Comparison of ENCODE assay signal across 19 mouse cellular contexts in genomic region chr8:110321446-110321845, GRCm38 (mm10). TPM values are rescaled to one million over a fixed set of nuclear protein-coding genes. Genes with fewer than 3 reads are reported as not detected.
A peak's percentile ranks its signal among the peaks of the same experiment; 100 is the strongest.
DNase-seq lines count a peak whose midpoint lies in the region; ATAC-seq and TF ChIP-seq lines count a peak whose summit lies in the region.
"Had no signal": no experiment of that assay in that cellular context is flagged by ENCODE, and none has a peak within 500 bp of the region (broad histone marks: within the 10 kb centered on the region; RNA-seq: fewer than 3 reads in every experiment).

No protein-coding gene starts in this region.

- WGBS in lung, postnatal 0 days = 70% methylated on average over 2 of the region's 2 CpGs

- H3K9me3 ChIP-seq in lung, postnatal 0 days (ENCODE audit: low read length) = no peaks in the 10 kb centered on the region
- H3K9me3 ChIP-seq: embryonic facial prominence, embryonic 12.5 days; forebrain, embryonic 15.5 days; hindbrain, embryonic 15.5 days had no signal

- H3K4me1 ChIP-seq in lung, postnatal 0 days (ENCODE audit: insufficient read depth, low read depth, low read length) = no peaks in the 10 kb centered on the region
- H3K4me1 ChIP-seq: forebrain, embryonic 15.5 days had no signal

- no peaks in the 10 kb centered on the region for H3K36me3 ChIP-seq in lung, postnatal 0 days (ENCODE audit: insufficient read depth, low read length)
- H3K36me3 ChIP-seq: embryonic facial prominence, embryonic 12.5 days; forebrain, embryonic 15.5 days; hindbrain, embryonic 15.5 days had no signal

- intact Hi-C loops in gastrocnemius, adult 2 months (cut with DNase I) = no loop called here

- no peaks in the 10 kb centered on the region for H3K27me3 ChIP-seq in lung, postnatal 0 days (replicated peaks; ENCODE audit: insufficient read depth, low read length)
- H3K27me3 ChIP-seq: embryonic facial prominence, embryonic 12.5 days; forebrain, embryonic 15.5 days; hindbrain, embryonic 15.5 days had no signal

- H3K9ac ChIP-seq in lung, postnatal 0 days (replicated peaks; ENCODE audit: low read depth) = no peak overlapping the region
- H3K9ac ChIP-seq: embryonic facial prominence, embryonic 12.5 days; forebrain, embryonic 15.5 days; hindbrain, embryonic 15.5 days had no signal

- H3K27ac ChIP-seq in gastrocnemius, adult 2 months = no peak overlapping the region
- H3K27ac ChIP-seq in lung, postnatal 0 days (ENCODE audit: low read length) = no peak overlapping the region
- H3K27ac ChIP-seq: embryonic facial prominence, embryonic 12.5 days; forebrain, embryonic 15.5 days; hindbrain, embryonic 15.5 days had no signal

- TF ChIP-seq CTCF in gastrocnemius, adult 2 months (IDR thresholded peaks at IDR 0.05) = no peak
- TF ChIP-seq CTCF in lung, postnatal 0 days (IDR thresholded peaks at IDR 0.05) = no peak

- TF ChIP-seq EP300 in lung, postnatal 0 days (IDR thresholded peaks at IDR 0.05) = no peak

- no peak for ATAC-seq in lung, postnatal 0 days
- ATAC-seq: forebrain, embryonic 15.5 days had no signal

- no peak for DNase-seq in gastrocnemius, adult 2 months
- no peak for DNase-seq in gastrocnemius, postnatal 25 days
- no peak for DNase-seq in lung, postnatal 0 days (ENCODE audit: low spot score)
- no peak for DNase-seq in lung, postnatal 25 days (ENCODE audit: low spot score)
- peak; percentile 32 for DNase-seq in NIH3T3 (ENCODE audit: low read depth)
- DNase-seq in thymus, postnatal 14 days = no peak
- DNase-seq: adrenal gland, postnatal 14 days; B cell, adult 2 months; cerebellum, adult 8-10 months; cerebellum, postnatal 14 days; embryo, embryonic 11 days; gastrocnemius, postnatal 10 days; heart, postnatal 36 days; kidney, adult 11 months had no signal

- H3K4me2 ChIP-seq in lung, postnatal 0 days (replicated peaks; ENCODE audit: low read depth, low read length) = 0 out of 2 replicates have a peak overlapping the region, but pooled peaks have one; percentile 28
- H3K4me2 ChIP-seq: embryonic facial prominence, embryonic 12.5 days; forebrain, embryonic 15.5 days; hindbrain, embryonic 15.5 days had no signal

- peak overlapping the region; percentile 61 for H3K4me3 ChIP-seq in gastrocnemius, adult 2 months
- H3K4me3 ChIP-seq in lung, postnatal 0 days (ENCODE audit: low read depth, low read length) = no peak overlapping the region
- H3K4me3 ChIP-seq: embryonic facial prominence, embryonic 12.5 days; forebrain, embryonic 15.5 days; hindbrain, embryonic 15.5 days had no signal

RNA-seq across cellular contexts. Expression of gene Hydin, which starts 54.7 kb away (rescaled TPM):
- total RNA-seq in gastrocnemius, adult 2 months (2021) = under 1 TPM; 0.03 to 0.06 TPM
- under 1 TPM; 0.05 to 0.10 TPM for total RNA-seq in gastrocnemius, postnatal 25 days (2021)
- polyA plus RNA-seq in lung, postnatal 0 days (2015; fragmentation: Nextera tagmentation; extraction: Ambion mirVana) = 0.96 and 0.97 TPM in 2 replicates
- total RNA-seq: common myeloid progenitor, adult 5-6 weeks; MEL had no signal
